8 mouse cellular contexts compared by ENCODE assay signal in genomic region chr4:47603847-47604397, GRCm38 (mm10).
DNase-seq lines count a peak whose midpoint lies in the region; ATAC-seq lines count a peak whose summit lies in the region.

No protein-coding gene starts in this region.

- peak overlapping the region; percentile 74 for H3K4me2 ChIP-seq in heart, embryonic 16.5 days (ENCODE audit: low read depth, low read length)
- H3K4me2 ChIP-seq in midbrain, embryonic 16.5 days (ENCODE audit: low read length) = peak overlapping the region; percentile 44

- peak overlapping the region; percentile 79 for H3K9ac ChIP-seq in heart, embryonic 16.5 days (ENCODE audit: low read length)
- H3K9ac ChIP-seq in midbrain, embryonic 16.5 days (ENCODE audit: low read depth, low read length) = no peak overlapping the region

- H3K9me3 ChIP-seq in heart, embryonic 16.5 days (replicated peaks; ENCODE audit: control insufficient read depth, low read length) = no peaks in the 10 kb centered on the region
- no peaks in the 10 kb centered on the region for H3K9me3 ChIP-seq in midbrain, embryonic 16.5 days (replicated peaks; ENCODE audit: control insufficient read depth, low read length, poor library complexity, severe bottlenecking)

- peak; percentile 87 for ATAC-seq in frontal cortex, adult (ENCODE audit: low TSS enrichment)
- ATAC-seq in heart, embryonic 16.5 days (replicated peaks; ENCODE audit: extremely low read depth, insufficient read depth, low FRiP score) = peak; percentile 97
- peak; percentile 52 for ATAC-seq in midbrain, embryonic 16.5 days

- H3K4me3 ChIP-seq in heart, embryonic 16.5 days (ENCODE audit: low read length) = peak overlapping the region; percentile 44
- peak overlapping the region; percentile 17 for H3K4me3 ChIP-seq in midbrain, embryonic 16.5 days (ENCODE audit: low read depth, low read length)

- H3K4me1 ChIP-seq in heart, embryonic 16.5 days (ENCODE audit: control insufficient read depth, insufficient read depth, low read length) = peaks cover 16% of the 10 kb centered on the region
- H3K4me1 ChIP-seq in midbrain, embryonic 16.5 days (ENCODE audit: control insufficient read depth, insufficient read depth, low read length) = peaks cover 6% of the 10 kb centered on the region

- WGBS in heart, embryonic 16.5 days = 14% methylated on average over 14 of the region's 14 CpGs
- WGBS in midbrain, embryonic 16.5 days = 45% methylated on average over 14 of the region's 14 CpGs

- no peak for DNase-seq in frontal cortex, postnatal 14 days (ENCODE audit: low spot score in 2 of 2)
- peak; percentile 45 for DNase-seq in adrenal gland, postnatal 14 days
- peak; percentile 63 for DNase-seq in fibroblast of lung, adult 2 months (ENCODE audit: low read depth)
- peak; percentile 5 to 47 for DNase-seq in kidney, postnatal 25 days
- DNase-seq in spleen, adult 18-20 months = no peak

- no peaks in the 10 kb centered on the region for H3K27me3 ChIP-seq in heart, embryonic 16.5 days (ENCODE audit: control insufficient read depth, insufficient read depth, low read length)
- no peaks in the 10 kb centered on the region for H3K27me3 ChIP-seq in midbrain, embryonic 16.5 days (ENCODE audit: control insufficient read depth, insufficient read depth, low read depth, low read length)

- peak overlapping the region; percentile 96 for H3K27ac ChIP-seq in heart, embryonic 16.5 days (ENCODE audit: low read length)
- no peak overlapping the region for H3K27ac ChIP-seq in midbrain, embryonic 16.5 days (ENCODE audit: low read length)

- H3K36me3 ChIP-seq in heart, embryonic 16.5 days (ENCODE audit: control insufficient read depth, insufficient read depth) = no peaks in the 10 kb centered on the region
- H3K36me3 ChIP-seq in midbrain, embryonic 16.5 days (ENCODE audit: control insufficient read depth, insufficient read depth, low read length) = no peaks in the 10 kb centered on the region

Comparison
In these comparisons a context has a peak if more than half of its experiments do, and no peak if none do; other contexts are left out.
1. DNase-seq: peak in adrenal gland, postnatal 14 days (single experiment), fibroblast of lung, adult 2 months (single experiment) and kidney, postnatal 25 days (2 of 2); none in frontal cortex, postnatal 14 days (0 of 2) and spleen, adult 18-20 months (0 of 2).
2. Peak in every context shown above with its lines, with median percentiles within 50 percentile points of each other: ATAC-seq.